Mouse (Mus musculus) intestine, embryonic 16.5 days (tissue): ENCODE results near the gene Scgb1b18. TPM values are rescaled to one million over a fixed set of nuclear protein-coding genes. Genes with fewer than 3 reads are reported as not detected.
"Not testable (repeated sequence)": the region's sequence is repeated elsewhere in the genome, so short reads cannot be mapped to it uniquely, and the experiment has no call there.

Experiments used
- ATAC-seq: fragments of 200-750 bp; cut with Nextera tagmentation; 2 replicates; pipeline ENCODE4 v1.8.0; 2017; ENCODE audit warnings: moderate TSS enrichment, moderate library complexity
- H3K27ac ChIP-seq: fragments of 300-500 bp; sonication (generic); 2 replicates; pipeline ENCODE4 v1.5.1; 2014; ENCODE audit warnings: mild to moderate bottlenecking, low read length
- H3K27me3 ChIP-seq: fragments of 300-500 bp; sonication (generic); replicated peaks from 2 replicates; pipeline ENCODE4 v1.6.1; 2014; ENCODE audit warnings: low read length, control low read depth, mixed read lengths; ENCODE audit not compliant: control insufficient read depth, insufficient read depth
- H3K36me3 ChIP-seq: fragments of 300-500 bp; sonication (generic); 2 replicates; pipeline ENCODE4 v1.6.1; 2014; ENCODE audit warnings: low read length, control low read depth; ENCODE audit not compliant: control insufficient read depth, insufficient read depth
- H3K4me1 ChIP-seq: fragments of 300-500 bp; sonication (generic); 2 replicates; pipeline ENCODE4 v1.6.1; 2014; ENCODE audit warnings: low read length, control low read depth, mixed read lengths; ENCODE audit not compliant: control insufficient read depth, insufficient read depth
- H3K4me2 ChIP-seq: fragments of 300-500 bp; sonication (generic); 2 replicates; pipeline ENCODE4 v1.6.1; 2014; ENCODE audit warnings: low read depth, low read length, control low read depth
- H3K4me3 ChIP-seq: fragments of 300-500 bp; sonication (generic); 2 replicates; pipeline ENCODE4 v1.5.1; 2014; ENCODE audit warnings: mild to moderate bottlenecking, low read length
- H3K9ac ChIP-seq: fragments of 300-500 bp; sonication (generic); 2 replicates; pipeline ENCODE4 v1.6.1; 2014; ENCODE audit warnings: low read depth, low read length
- H3K9me3 ChIP-seq: fragments of 300-500 bp; sonication (generic); 2 replicates; pipeline ENCODE4 v1.6.1; 2016; ENCODE audit warnings: low read length, control low read depth; ENCODE audit not compliant: control insufficient read depth
- WGBS: fragments of 180-500 bp; shearing (Covaris S2); extraction: QIAGEN DNeasy Blood & Tissue Kit; methylation state at CpG from one replicate; pipeline ENCODE4 v1.1.7; 2014; 5-methylcytosine and 5-hydroxymethylcytosine counted together
- polyA plus RNA-seq: library from polyadenylated mRNA; unstranded; fragments of >200 nt; fragmentation: Nextera tagmentation; extraction: Ambion mirVana; gene quantifications from 2 replicates; pipeline ENCODE4 v1.2.1, GENCODE M21; 2015

Scgb1b18 gene
- polyA plus RNA-seq, result not detected in 2 replicates

DNA sequence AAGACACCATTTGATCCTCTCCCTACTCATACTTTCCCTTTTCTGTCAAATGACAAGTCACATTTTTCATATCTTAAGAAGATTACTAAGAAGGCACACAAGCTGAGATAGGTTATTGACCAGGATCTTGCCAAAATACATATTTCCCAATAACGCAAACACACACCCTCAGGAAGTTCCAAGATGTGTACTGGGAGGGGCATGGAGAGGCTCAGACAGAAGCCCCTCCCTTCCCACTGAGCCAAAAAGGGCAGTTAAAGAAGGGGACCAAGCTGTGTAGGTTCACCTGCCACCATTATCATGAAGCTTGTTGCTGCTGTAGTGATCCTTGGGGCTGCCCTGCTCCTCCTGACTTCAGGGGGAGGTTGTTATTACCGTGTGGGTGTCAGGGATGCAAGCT, at the start of gene Scgb1b18:
Gene Scgb1b18, plus strand, starts transcription at position 301 of the 400 bp plus-strand sequence.
- not testable (repeated sequence) for H3K9me3 ChIP-seq, H3K27me3 ChIP-seq, H3K27ac ChIP-seq, ATAC-seq, H3K4me1 ChIP-seq, H3K4me3 ChIP-seq, H3K9ac ChIP-seq, H3K4me2 ChIP-seq, H3K36me3 ChIP-seq
- WGBS, result no CpG with 5 or more reads among the region's 2 CpGs

GRCm38 (mm10) chr7:33173764-33174163, 11.6 kb upstream of the Scgb1b18 start, which contains the start of gene Scgb2b18:
TSS of gene Scgb2b18 (minus strand) at chr7:33173864.
- not testable (repeated sequence) for H3K36me3 ChIP-seq, H3K4me1 ChIP-seq, H3K9ac ChIP-seq, H3K4me2 ChIP-seq, H3K4me3 ChIP-seq, H3K9me3 ChIP-seq, H3K27me3 ChIP-seq, ATAC-seq, H3K27ac ChIP-seq
- 74% methylated on average over 2 of the region's 2 CpGs for WGBS

Other genes starting within 250 kb of the Scgb1b18 start
- not detected in 2 replicates for gene Scgb2b17, start 129.0 kb upstream of the Scgb1b18 start, polyA plus RNA-seq
- gene Scgb1b17, start 122.1 kb upstream of the Scgb1b18 start, polyA plus RNA-seq, result not detected in 2 replicates
- gene Scgb2b18, start 11.7 kb upstream of the Scgb1b18 start, polyA plus RNA-seq, result not detected in 2 replicates
- gene Scgb2b19, start 94.8 kb downstream of the Scgb1b18 start, polyA plus RNA-seq, result not detected in 2 replicates
- not detected in 2 replicates for gene Scgb1b19, start 101.7 kb downstream of the Scgb1b18 start, polyA plus RNA-seq
- not detected in 2 replicates for gene Scgb2b20, start 180.8 kb downstream of the Scgb1b18 start, polyA plus RNA-seq
- not detected in 2 replicates for gene Scgb1b20, start 187.7 kb downstream of the Scgb1b18 start, polyA plus RNA-seq